In the genomic region with DNA sequence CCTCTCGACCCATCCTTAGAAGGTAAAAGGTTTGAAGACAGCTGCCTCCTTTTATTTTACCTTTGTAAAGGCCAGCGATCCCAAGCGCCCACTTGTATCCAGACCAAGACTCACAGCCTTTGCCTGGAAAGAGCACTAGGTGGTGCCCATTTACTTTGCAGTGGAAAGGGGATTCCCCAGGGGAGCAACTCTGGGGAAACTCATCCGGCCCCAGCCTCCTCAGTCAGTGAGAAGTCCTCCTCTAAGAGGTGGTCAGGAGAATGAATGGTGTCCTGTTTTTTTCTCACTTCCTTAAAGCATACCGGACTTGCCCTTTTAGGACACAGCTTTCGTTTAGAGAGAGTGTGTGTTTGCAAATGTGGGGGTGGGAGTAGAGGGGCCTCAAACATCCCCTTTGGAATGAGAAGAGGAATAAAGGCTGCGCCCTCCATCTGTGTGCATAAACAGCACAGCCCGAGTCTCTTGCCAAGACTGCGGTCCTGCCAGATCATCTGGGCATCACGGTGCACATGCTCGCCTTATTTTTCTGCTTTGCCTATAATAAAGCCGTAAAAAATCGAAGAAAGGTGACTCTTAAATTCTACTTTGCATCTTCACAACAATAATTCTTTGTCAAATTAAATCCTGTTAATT, we compare ENCODE assay signal across 9 mouse cellular contexts. TPM values are rescaled to one million over a fixed set of nuclear protein-coding genes. Genes with fewer than 3 reads are reported as not detected.
DNase-seq lines count a peak whose midpoint lies in the region; ATAC-seq and TF ChIP-seq lines count a peak whose summit lies in the region.
"Had no signal": no experiment of that assay in that cellular context is flagged by ENCODE, and none has a peak within 500 bp of the region (broad histone marks: within the 10 kb centered on the region; RNA-seq: fewer than 3 reads in every experiment).

No protein-coding gene starts in this region.

- 0 out of 2 replicates have a peak overlapping the region, but pooled peaks have one; percentile 23 for H3K9ac ChIP-seq in hindbrain, embryonic 11.5 days (ENCODE audit: low read depth, low read length)
- 0 out of 2 replicates have a peak overlapping the region, but pooled peaks have one; percentile 12 for H3K9ac ChIP-seq in limb, embryonic 14.5 days (ENCODE audit: low read depth, low read length, severe bottlenecking)
- H3K9ac ChIP-seq in midbrain, postnatal 0 days (replicated peaks; ENCODE audit: low read length, poor library complexity, severe bottlenecking), result no peak overlapping the region
- H3K9ac ChIP-seq: liver, embryonic 15.5 days had no signal

- WGBS in hindbrain, embryonic 11.5 days, result 16% methylated on average over 13 of the region's 13 CpGs
- 9% methylated on average over 13 of the region's 13 CpGs for WGBS in limb, embryonic 14.5 days
- 14% methylated on average over 13 of the region's 13 CpGs for WGBS in midbrain, postnatal 0 days

- no peak overlapping the region for H3K4me3 ChIP-seq in hindbrain, embryonic 11.5 days (ENCODE audit: low read depth, low read length)
- H3K4me3 ChIP-seq in limb, embryonic 14.5 days (replicated peaks; ENCODE audit: low read length), result peak overlapping the region; percentile 22
- H3K4me3 ChIP-seq in midbrain, postnatal 0 days (ENCODE audit: low read depth, low read length), result peak overlapping the region; percentile 1; the same call in 1 of the 2 replicates
- H3K4me3 ChIP-seq: liver, embryonic 15.5 days had no signal

- 0 out of 2 replicates have a peak, but pooled peaks cover 2% of the 10 kb centered on the region for H3K4me1 ChIP-seq in hindbrain, embryonic 11.5 days (replicated peaks; ENCODE audit: control insufficient read depth, insufficient read depth, low read length)
- peaks cover 10% of the 10 kb centered on the region; the same call in 1 of the 2 replicates for H3K4me1 ChIP-seq in limb, embryonic 14.5 days (ENCODE audit: control insufficient read depth, insufficient read depth, low read length)
- H3K4me1 ChIP-seq in midbrain, postnatal 0 days (ENCODE audit: insufficient read depth, low read length), result 0 out of 2 replicates have a peak, but pooled peaks cover 3% of the 10 kb centered on the region
- H3K4me1 ChIP-seq: liver, embryonic 15.5 days had no signal

- no peaks in the 10 kb centered on the region for H3K27me3 ChIP-seq in hindbrain, embryonic 11.5 days (ENCODE audit: control insufficient read depth, insufficient read depth, low read length)
- peaks cover 4% of the 10 kb centered on the region; the same call in 1 of the 2 replicates for H3K27me3 ChIP-seq in limb, embryonic 14.5 days (ENCODE audit: control insufficient read depth, insufficient read depth, low read length)
- H3K27me3 ChIP-seq in midbrain, postnatal 0 days (ENCODE audit: insufficient read depth, low read length), result no peaks in the 10 kb centered on the region
- H3K27me3 ChIP-seq: liver, embryonic 15.5 days had no signal

- no peaks in the 10 kb centered on the region for H3K36me3 ChIP-seq in hindbrain, embryonic 11.5 days (ENCODE audit: control insufficient read depth, insufficient read depth, low read length)
- H3K36me3 ChIP-seq in limb, embryonic 14.5 days (ENCODE audit: control insufficient read depth, insufficient read depth, low read length), result no peaks in the 10 kb centered on the region
- no peaks in the 10 kb centered on the region for H3K36me3 ChIP-seq in midbrain, postnatal 0 days (ENCODE audit: insufficient read depth, low read length)
- H3K36me3 ChIP-seq: liver, embryonic 15.5 days had no signal

- peak; percentile 6 to 9 for DNase-seq in left cerebral cortex, postnatal 25 days (ENCODE audit: low spot score in 2 of 2)
- no peak for DNase-seq in left cerebral cortex, adult 8-10 months (ENCODE audit: low spot score in 2 of 2)
- DNase-seq in cerebellum, postnatal 10 days, result peak; percentile 86 to 88
- peak; percentile 75 for DNase-seq in hindbrain, embryonic 11.5 days (ENCODE audit: low spot score)
- DNase-seq in limb, embryonic 14.5 days (ENCODE audit: low spot score), result peak; percentile 76
- DNase-seq in midbrain, postnatal 0 days (ENCODE audit: low spot score), result peak; percentile 92
- no peak for DNase-seq in thymus, adult 18-20 months

- H3K27ac ChIP-seq in hindbrain, embryonic 11.5 days (ENCODE audit: low read depth, low read length), result peak overlapping the region; percentile 20; the same call in 1 of the 2 replicates
- H3K27ac ChIP-seq in limb, embryonic 14.5 days (replicated peaks; ENCODE audit: low read depth, low read length), result no peak overlapping the region
- H3K27ac ChIP-seq in midbrain, postnatal 0 days (ENCODE audit: low read depth, low read length), result no peak overlapping the region
- H3K27ac ChIP-seq: liver, embryonic 15.5 days had no signal

- H3K9me3 ChIP-seq in hindbrain, embryonic 11.5 days (ENCODE audit: control insufficient read depth, low read length), result no peaks in the 10 kb centered on the region
- H3K9me3 ChIP-seq in limb, embryonic 14.5 days (ENCODE audit: control insufficient read depth, low read length), result no peaks in the 10 kb centered on the region
- no peaks in the 10 kb centered on the region for H3K9me3 ChIP-seq in midbrain, postnatal 0 days (ENCODE audit: low read length)
- H3K9me3 ChIP-seq: liver, embryonic 15.5 days had no signal

- TF ChIP-seq POLR2A in limb, embryonic 14.5 days (IDR thresholded peaks at IDR 0.05; ENCODE audit: borderline replicate concordance, extremely low read depth, insufficient read depth, insufficient read length), result no peak

- intact Hi-C loops in left cerebral cortex, postnatal 25 days (cut with DNase I), result loop anchor here (5.0 kb wide), 3 partner anchors 856 to 1746 kb away; no protein-coding TSS in a partner anchor

- peak; percentile 75 for TF ChIP-seq CTCF in midbrain, postnatal 0 days (IDR thresholded peaks at IDR 0.05)

- H3K4me2 ChIP-seq in hindbrain, embryonic 11.5 days (replicated peaks; ENCODE audit: low read depth, low read length), result 0 out of 2 replicates have a peak overlapping the region, but pooled peaks have one; percentile 11
- peak overlapping the region; percentile 39 for H3K4me2 ChIP-seq in limb, embryonic 14.5 days (replicated peaks; ENCODE audit: low read depth, low read length, severe bottlenecking)
- peak overlapping the region; percentile 42 for H3K4me2 ChIP-seq in midbrain, postnatal 0 days (ENCODE audit: low read depth, low read length, poor library complexity, severe bottlenecking)
- H3K4me2 ChIP-seq: liver, embryonic 15.5 days had no signal

- ATAC-seq in frontal cortex, adult (ENCODE audit: low TSS enrichment), result peak; percentile 79
- peak; percentile 88 for ATAC-seq in hindbrain, embryonic 11.5 days (ENCODE audit: low FRiP score)
- ATAC-seq in limb, embryonic 14.5 days (ENCODE audit: low FRiP score, low read depth), result 0 out of 2 replicates have a peak, but pooled peaks have one; percentile 30
- peak; percentile 81 for ATAC-seq in midbrain, postnatal 0 days (ENCODE audit: low FRiP score)

RNA-seq across cellular contexts. Expression of a gene that starts 57.5 kb away (rescaled TPM):
- total RNA-seq in left cerebral cortex, postnatal 25 days (2021), result 1 to 10 TPM; 7.7 to 8.4 TPM
- total RNA-seq in left cerebral cortex, adult 8-10 months (2022), result 1 to 10 TPM; 7.4 to 9.0 (median 8.3) TPM
- 19.0 and 19.5 TPM in 2 replicates for polyA plus RNA-seq in hindbrain, embryonic 11.5 days (2014; fragmentation: Nextera tagmentation; extraction: Ambion mirVana)
- 7.1 and 9.3 TPM in 2 replicates for polyA plus RNA-seq in limb, embryonic 14.5 days (2012; rRNA removed)
- 11.6 and 11.7 TPM in 2 replicates for polyA plus RNA-seq in limb, embryonic 14.5 days (2014; fragmentation: Nextera tagmentation; extraction: Ambion mirVana)
- total RNA-seq in midbrain, postnatal 0 days (2014; rRNA removed), result 6.7 and 8.1 TPM in 2 replicates
- 4.3 and 5.5 TPM in 2 replicates for polyA plus RNA-seq in midbrain, postnatal 0 days (2015; fragmentation: Nextera tagmentation; extraction: Ambion mirVana)

Comparison
In these comparisons a context has a peak if more than half of its experiments do, and no peak if none do; other contexts are left out.
1. DNase-seq: peak in left cerebral cortex, postnatal 25 days (2 of 2), cerebellum, postnatal 10 days (2 of 2), hindbrain, embryonic 11.5 days (single experiment), limb, embryonic 14.5 days (single experiment) and midbrain, postnatal 0 days (single experiment); none in left cerebral cortex, adult 8-10 months (0 of 2) and thymus, adult 18-20 months (0 of 2).
2. ATAC-seq: peak in every context shown above with its lines; median percentile 88 in hindbrain, embryonic 11.5 days; 81 in midbrain, postnatal 0 days; 79 in frontal cortex, adult; 30 in limb, embryonic 14.5 days.
3. Peak in every context shown above with its lines, with median percentiles within 50 percentile points of each other: H3K4me2 ChIP-seq.